8 mouse cellular contexts compared by ENCODE assay signal in the genomic region with DNA sequence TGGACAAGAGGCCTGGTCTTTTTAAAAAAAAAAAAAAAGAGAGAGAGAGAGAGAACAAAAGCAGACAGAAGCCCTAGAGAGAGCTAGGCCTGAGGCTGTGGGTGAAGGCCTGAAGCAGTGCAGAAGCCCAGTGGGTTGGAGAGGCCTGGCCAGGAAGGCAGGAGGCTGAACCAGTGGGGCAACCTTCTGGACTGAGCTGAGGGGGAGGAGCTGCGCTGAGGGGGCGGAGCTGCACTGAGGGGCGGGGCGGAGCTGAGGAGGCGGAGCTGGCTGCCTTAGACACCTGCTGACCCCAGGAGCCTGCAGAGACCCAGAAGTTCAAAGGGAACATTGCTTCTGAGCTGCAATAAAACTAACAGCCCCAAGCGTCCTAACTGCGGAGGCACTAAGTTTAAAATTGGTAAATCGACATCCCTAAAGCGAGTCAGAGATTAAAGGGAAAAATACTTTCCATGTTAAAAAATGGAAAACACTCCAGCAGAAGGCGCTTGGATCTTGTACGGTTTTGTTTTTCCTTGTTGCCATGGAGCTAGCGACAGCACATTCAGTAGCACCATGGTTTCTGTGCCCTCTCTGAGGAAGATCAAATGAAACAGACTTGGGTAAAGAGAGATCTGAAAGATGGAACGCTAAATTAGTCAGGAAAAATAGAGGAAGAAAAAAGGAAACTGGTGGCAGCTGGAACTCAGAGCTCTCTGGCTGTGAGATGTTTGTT.
DNase-seq lines count a peak whose midpoint lies in the region; ATAC-seq lines count a peak whose summit lies in the region.

No protein-coding gene starts in this region.

- ATAC-seq in intestine, embryonic 15.5 days = peak; percentile 90
- ATAC-seq in stomach, embryonic 14.5 days (ENCODE audit: insufficient number of reproducible peaks, insufficient read depth, low FRiP score, low read depth) = peak; percentile 86

- H3K4me2 ChIP-seq in intestine, embryonic 15.5 days (replicated peaks) = no peak overlapping the region
- no peak overlapping the region for H3K4me2 ChIP-seq in stomach, embryonic 14.5 days (replicated peaks; ENCODE audit: low read depth, low read length)

- H3K4me3 ChIP-seq in intestine, embryonic 15.5 days (replicated peaks) = no peak overlapping the region
- H3K4me3 ChIP-seq in stomach, embryonic 14.5 days (ENCODE audit: low read depth, low read length) = no peak overlapping the region

- peak overlapping the region; percentile 36; the same call in 1 of the 2 replicates for H3K27ac ChIP-seq in intestine, embryonic 15.5 days
- H3K27ac ChIP-seq in stomach, embryonic 14.5 days (ENCODE audit: low read length) = peak overlapping the region; percentile 61; the same call in 1 of the 2 replicates

- DNase-seq in layer of hippocampus, adult 11-12 months (ENCODE audit: low spot score) = peak; percentile 7
- DNase-seq in layer of hippocampus, adult 9-10 months (ENCODE audit: low spot score) = no peak
- DNase-seq in lung, adult 18-20 months = peak; percentile 41 to 62
- no peak for DNase-seq in ovary, postnatal 10 days (ENCODE audit: low spot score)
- no peak for DNase-seq in heart, adult 9 months (ENCODE audit: low spot score in 2 of 2)
- no peak for DNase-seq in adipocyte (ENCODE audit: low spot score)

- no peaks in the 10 kb centered on the region for H3K9me3 ChIP-seq in intestine, embryonic 15.5 days
- peaks cover 5% of the 10 kb centered on the region; the same call in 1 of the 2 replicates for H3K9me3 ChIP-seq in stomach, embryonic 14.5 days (ENCODE audit: control insufficient read depth, low read depth, low read length)

- no peak overlapping the region for H3K9ac ChIP-seq in intestine, embryonic 15.5 days
- no peak overlapping the region for H3K9ac ChIP-seq in stomach, embryonic 14.5 days (replicated peaks; ENCODE audit: low read depth, low read length)

- no peaks in the 10 kb centered on the region for H3K36me3 ChIP-seq in intestine, embryonic 15.5 days
- H3K36me3 ChIP-seq in stomach, embryonic 14.5 days (ENCODE audit: control insufficient read depth, insufficient read depth, low read length) = no peaks in the 10 kb centered on the region

- H3K27me3 ChIP-seq in intestine, embryonic 15.5 days (replicated peaks) = no peaks in the 10 kb centered on the region
- H3K27me3 ChIP-seq in stomach, embryonic 14.5 days (ENCODE audit: control insufficient read depth, insufficient read depth, low read length) = no peaks in the 10 kb centered on the region

- WGBS in intestine, embryonic 15.5 days = 40% methylated on average over 13 of the region's 13 CpGs
- 38% methylated on average over 13 of the region's 13 CpGs for WGBS in stomach, embryonic 14.5 days

- peaks cover 2% of the 10 kb centered on the region; the same call in 1 of the 2 replicates for H3K4me1 ChIP-seq in intestine, embryonic 15.5 days (replicated peaks)
- H3K4me1 ChIP-seq in stomach, embryonic 14.5 days (ENCODE audit: control insufficient read depth, insufficient read depth, low read length) = no peaks in the 10 kb centered on the region; the same call in 1 of the 2 replicates

Comparison
In these comparisons a context has a peak if more than half of its experiments do, and no peak if none do; other contexts are left out.
1. DNase-seq: peak in layer of hippocampus, adult 11-12 months (single experiment) and lung, adult 18-20 months (2 of 2); none in layer of hippocampus, adult 9-10 months (single experiment), ovary, postnatal 10 days (single experiment), heart, adult 9 months (0 of 2) and adipocyte (single experiment).